Mouse (Mus musculus): Measurements from ENCODE around the gene Uqcrc2.
A peak's percentile ranks its signal among the peaks of the same experiment; 100 is the strongest.

The Uqcrc2 gene

GRCm38 (mm10) chr7:120634711-120635361 is at the start of gene Uqcrc2:
Gene Uqcrc2, plus strand, starts transcription at chr7:120635176.
- peak; percentile 90 for DNase-seq (ENCODE audit: low read depth, low spot score)

- no peak for DNase-seq (ENCODE audit: low read depth, low spot score)
Observed at GRCm38 (mm10) chr7:120597203-120597743, 37.7 kb upstream of the Uqcrc2 start.

GRCm38 (mm10) chr7:120597744-120598243 is 37.2 kb upstream of the Uqcrc2 start:
- peak; percentile 7 for DNase-seq (ENCODE audit: low read depth, low spot score)

- DNase-seq (ENCODE audit: low read depth, low spot score), result no peak
Observed at GRCm38 (mm10) chr7:120598355-120598754, 36.6 kb upstream of the Uqcrc2 start.

GRCm38 (mm10) chr7:120620075-120620771 is 14.8 kb upstream of the Uqcrc2 start:
- no peak for DNase-seq (ENCODE audit: low read depth, low spot score)

GRCm38 (mm10) chr7:120620841-120621240 is 14.1 kb upstream of the Uqcrc2 start:
- DNase-seq (ENCODE audit: low read depth, low spot score), result no peak

GRCm38 (mm10) chr7:120632518-120632917 is 2.5 kb upstream of the Uqcrc2 start:
- DNase-seq (ENCODE audit: low read depth, low spot score), result peak; percentile 29

GRCm38 (mm10) chr7:120634301-120634700 is 675 bp upstream of the Uqcrc2 start:
- peak; percentile 5 for DNase-seq (ENCODE audit: low read depth, low spot score)

GRCm38 (mm10) chr7:120635362-120635781 is 396 bp downstream of the Uqcrc2 start:
- no peak for DNase-seq (ENCODE audit: low read depth, low spot score)

GRCm38 (mm10) chr7:120635821-120636220 is 845 bp downstream of the Uqcrc2 start:
- DNase-seq (ENCODE audit: low read depth, low spot score), result peak; percentile 39

- peak; percentile 42 for DNase-seq (ENCODE audit: low read depth, low spot score)
Observed at GRCm38 (mm10) chr7:120643217-120643616, 8.2 kb downstream of the Uqcrc2 start.

- DNase-seq (ENCODE audit: low read depth, low spot score), result no peak
Observed at GRCm38 (mm10) chr7:120647849-120648248, 12.9 kb downstream of the Uqcrc2 start.

GRCm38 (mm10) chr7:120662079-120662478 is 27.1 kb downstream of the Uqcrc2 start:
- no peak for DNase-seq (ENCODE audit: low read depth, low spot score)

- peak; percentile 71 for DNase-seq (ENCODE audit: low read depth, low spot score)
Observed at GRCm38 (mm10) chr7:120670153-120670875, 35.3 kb downstream of the Uqcrc2 start, which contains the start of gene Pdzd9. Gene Pdzd9, minus strand, starts transcription at chr7:120670343.

GRCm38 (mm10) chr7:120671271-120671670 is 36.3 kb downstream of the Uqcrc2 start:
- no peak for DNase-seq (ENCODE audit: low read depth, low spot score)

- peak; percentile 41 for DNase-seq (ENCODE audit: low read depth, low spot score)
Observed at GRCm38 (mm10) chr7:120677001-120677643, 42.1 kb downstream of the Uqcrc2 start, which contains the start of gene Mosmo. Gene Mosmo, plus strand, starts transcription at chr7:120677618.

GRCm38 (mm10) chr7:120677764-120678531 is 43.0 kb downstream of the Uqcrc2 start:
- no peak for DNase-seq (ENCODE audit: low read depth, low spot score)

- no peak for DNase-seq (ENCODE audit: low read depth, low spot score)
Observed at GRCm38 (mm10) chr7:120679023-120679422, 44.0 kb downstream of the Uqcrc2 start.

GRCm38 (mm10) chr7:120682002-120682401 is 47.0 kb downstream of the Uqcrc2 start:
- no peak for DNase-seq (ENCODE audit: low read depth, low spot score)

- DNase-seq (ENCODE audit: low read depth, low spot score), result no peak
Observed at GRCm38 (mm10) chr7:120684731-120685161, 49.8 kb downstream of the Uqcrc2 start.

Data from ES-CJ7 (cell line).